Mouse (Mus musculus) olfactory bulb, adult 2 months (tissue): Measurements from ENCODE around the gene Srsf1.

Experiments
- CTCF ChIP-seq: fragments of 200-500 bp; IDR thresholded peaks from 2 replicates; pipeline ENCODE4 v1.5.1; 2012; ENCODE audit warnings: low read depth, mild to moderate bottlenecking, low read length, moderate library complexity; ENCODE audit not compliant: insufficient read depth
- POLR2A ChIP-seq: fragments of 200-500 bp; IDR thresholded peaks from 2 replicates; pipeline ENCODE4 v1.6.1; 2012; ENCODE audit warnings: mild to moderate bottlenecking, low read depth, low read length, moderate library complexity; ENCODE audit not compliant: insufficient read depth

GRCm38 (mm10) chr11:88049732-88050131 is 2.6 kb downstream of the Srsf1 start:
- TF ChIP-seq CTCF (no peak), POLR2A (no peak)
